Mouse (Mus musculus) midbrain, embryonic 11.5 days (tissue): Measurements from ENCODE around the gene Enpep. TPM values are rescaled to one million over a fixed set of nuclear protein-coding genes. Genes with fewer than 3 reads are reported as not detected.

ENCODE experiments used
- ATAC-seq: fragments of 200-750 bp; cut with Nextera tagmentation; 2 replicates; pipeline ENCODE4 v1.8.0; 2017; ENCODE audit warnings: moderate TSS enrichment, moderate library complexity; ENCODE audit not compliant: low FRiP score
- DNase-seq: peaks from one replicate; pipeline ENCODE4 v3.0.0; 2015; ENCODE audit warnings: low spot score; ENCODE audit errors: missing footprints
- H3K27ac ChIP-seq: fragments of 300-500 bp; sonication (generic); 2 replicates; pipeline ENCODE4 v1.5.1; 2014; ENCODE audit warnings: low read depth, low read length
- H3K27me3 ChIP-seq: fragments of 300-500 bp; sonication (generic); 2 replicates; pipeline ENCODE4 v1.6.1; 2014; ENCODE audit warnings: mild to moderate bottlenecking, low read length, moderate library complexity, mixed read lengths; ENCODE audit not compliant: control insufficient read depth, insufficient read depth
- H3K36me3 ChIP-seq: fragments of 300-500 bp; sonication (generic); 2 replicates; pipeline ENCODE4 v1.6.1; 2014; ENCODE audit warnings: mild to moderate bottlenecking, low read length, moderate library complexity, mixed read lengths; ENCODE audit not compliant: control insufficient read depth, insufficient read depth
- H3K4me1 ChIP-seq: fragments of 300-500 bp; sonication (generic); 2 replicates; pipeline ENCODE4 v1.6.1; 2014; ENCODE audit warnings: low read length; ENCODE audit not compliant: control insufficient read depth, insufficient read depth
- H3K4me2 ChIP-seq: fragments of 300-500 bp; sonication (generic); 2 replicates; pipeline ENCODE4 v1.6.1; 2014; ENCODE audit warnings: mild to moderate bottlenecking, moderate library complexity
- H3K4me3 ChIP-seq: fragments of 300-500 bp; sonication (generic); 2 replicates; pipeline ENCODE4 v1.5.1; 2014; ENCODE audit warnings: low read depth, low read length
- H3K9ac ChIP-seq: fragments of 300-500 bp; sonication (generic); 2 replicates; pipeline ENCODE4 v1.6.1; 2014; ENCODE audit warnings: low read length
- H3K9me3 ChIP-seq: fragments of 300-500 bp; sonication (generic); 2 replicates; pipeline ENCODE4 v1.6.1; 2016; ENCODE audit warnings: low read length; ENCODE audit not compliant: control insufficient read depth
- WGBS: fragments of 180-500 bp; shearing (Covaris S2); extraction: QIAGEN DNeasy Blood & Tissue Kit; methylation state at CpG from one replicate; pipeline ENCODE4 v1.1.7; 2014; 5-methylcytosine and 5-hydroxymethylcytosine counted together
- polyA plus RNA-seq: library from polyadenylated mRNA; unstranded; fragments of >200 nt; fragmentation: Nextera tagmentation; extraction: Ambion mirVana; gene quantifications from 2 replicates; pipeline ENCODE4 v1.2.1, GENCODE M21; 2014

Gene Enpep
- polyA plus RNA-seq, 1 experiment from 2014 or later: 0.15 TPM

DNA sequence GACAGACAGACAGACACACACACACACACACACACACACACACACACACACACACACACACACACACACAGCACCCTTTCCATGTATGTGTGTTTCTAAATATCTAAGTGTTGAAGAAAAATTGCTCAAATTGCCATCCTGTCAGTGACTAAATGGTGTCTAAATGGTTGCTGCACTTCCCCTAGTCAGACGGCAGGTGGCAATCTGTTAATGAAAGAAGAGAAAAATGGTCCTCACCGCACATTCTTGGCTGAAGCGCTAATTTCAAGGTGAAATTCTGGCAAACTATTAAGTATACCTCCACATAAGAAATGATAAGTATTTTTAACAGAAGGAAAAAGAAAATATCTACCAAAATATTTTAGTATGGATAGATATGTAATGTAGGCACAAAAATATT, 28.6 kb downstream of the Enpep start:
- Histone ChIP-seq H3K36me3 (no peaks in the 10 kb centered on the region), H3K9me3 (no peaks in the 10 kb centered on the region), H3K9ac (no peak overlapping the region), H3K27ac (no peak overlapping the region), H3K4me1 (no peaks in the 10 kb centered on the region), H3K27me3 (no peaks in the 10 kb centered on the region), H3K4me2 (no peak overlapping the region), H3K4me3 (no peak overlapping the region)
- no peak for ATAC-seq
- DNase-seq: no peak
- 17% methylated on average over 3 of the region's 3 CpGs for WGBS

DNA sequence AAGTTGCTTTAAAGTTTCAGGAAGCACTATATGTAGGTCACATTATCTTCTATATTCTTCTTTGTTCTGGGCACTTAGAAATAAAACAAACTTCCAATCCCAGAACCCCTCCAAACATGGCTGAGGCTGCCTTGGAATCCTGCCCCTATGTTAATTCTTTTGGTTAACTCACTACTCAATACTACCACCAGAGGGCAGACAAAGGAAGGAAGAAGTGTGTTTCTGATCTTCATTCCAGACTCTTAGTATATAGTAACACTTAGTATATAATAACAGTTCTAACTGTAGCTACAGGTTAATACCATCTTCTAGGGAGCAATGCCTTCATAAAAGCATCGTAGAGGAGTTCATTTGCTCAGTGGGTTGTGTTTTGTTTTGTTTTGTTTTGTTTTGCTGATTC, 32.6 kb downstream of the Enpep start:
- Histone ChIP-seq H3K4me2 (no peak overlapping the region), H3K27ac (no peak overlapping the region), H3K9ac (no peak overlapping the region), H3K9me3 (no peaks in the 10 kb centered on the region), H3K36me3 (no peaks in the 10 kb centered on the region), H3K27me3 (no peaks in the 10 kb centered on the region), H3K4me3 (no peak overlapping the region), H3K4me1 (peaks cover 2% of the 10 kb centered on the region; the same call in 1 of the 2 replicates)
- ATAC-seq (no peak), DNase-seq (peak; percentile 90)
- 66% methylated on average over 1 of the region's 1 CpGs for whole genome bisulfite sequencing

DNA sequence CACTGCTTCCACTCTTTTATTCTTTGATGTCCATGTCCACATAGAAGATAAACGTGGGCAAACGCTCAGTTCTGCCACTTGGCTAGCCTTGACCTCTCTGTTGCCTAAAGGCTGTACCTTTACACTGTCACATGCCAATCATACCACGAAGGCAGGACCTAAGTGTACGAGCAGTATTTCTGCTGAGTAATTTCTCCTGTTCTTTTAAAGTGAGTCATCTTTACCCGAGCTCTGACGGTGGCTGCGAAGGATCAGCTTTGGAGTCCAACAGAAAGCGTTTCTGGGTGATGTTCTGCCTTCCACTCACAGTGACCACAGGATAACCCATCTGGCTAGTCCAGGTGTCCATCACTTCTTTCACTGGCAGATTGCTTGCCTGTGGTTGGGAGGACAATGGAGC, 33.9 kb downstream of the Enpep start:
- DNase-seq (no peak), ATAC-seq (no peak)
- no peaks in the 10 kb centered on the region for H3K27me3 ChIP-seq
- H3K9ac ChIP-seq: no peak overlapping the region
- no peak overlapping the region for H3K4me3 ChIP-seq
- no peaks in the 10 kb centered on the region for H3K9me3 ChIP-seq
- 86% methylated on average over 8 of the region's 8 CpGs for WGBS
- no peak overlapping the region for H3K4me2 ChIP-seq
- no peak overlapping the region for H3K27ac ChIP-seq
- H3K36me3 ChIP-seq: no peaks in the 10 kb centered on the region
- peaks cover 2% of the 10 kb centered on the region; the same call in 1 of the 2 replicates for H3K4me1 ChIP-seq

DNA sequence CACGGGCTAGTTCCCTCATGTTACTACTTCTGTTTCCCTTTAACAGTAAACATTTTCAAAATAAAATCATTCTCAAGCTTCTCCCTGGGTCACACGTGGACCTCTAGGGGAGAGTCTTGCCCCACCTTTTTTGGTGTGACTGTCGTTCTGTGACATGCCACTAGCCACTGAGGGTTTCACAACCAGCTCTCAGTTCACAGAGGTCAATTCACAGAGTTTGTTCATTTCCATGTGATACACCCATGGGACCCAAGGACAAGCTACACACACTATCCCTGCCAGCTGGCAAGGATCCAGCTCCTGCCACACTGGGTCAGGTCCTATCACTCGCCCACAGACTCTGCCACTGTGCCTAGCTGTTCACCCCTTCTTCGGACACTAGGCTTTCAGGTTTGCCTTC, 35.5 kb downstream of the Enpep start:
- no peak for DNase-seq
- ATAC-seq: no peak
- 78% methylated on average over 5 of the region's 5 CpGs for WGBS
- Histone ChIP-seq H3K4me2 (no peak overlapping the region), H3K36me3 (no peaks in the 10 kb centered on the region), H3K27ac (no peak overlapping the region), H3K4me1 (peaks cover 2% of the 10 kb centered on the region; the same call in 1 of the 2 replicates), H3K9ac (no peak overlapping the region), H3K27me3 (no peaks in the 10 kb centered on the region), H3K9me3 (no peaks in the 10 kb centered on the region), H3K4me3 (no peak overlapping the region)

DNA sequence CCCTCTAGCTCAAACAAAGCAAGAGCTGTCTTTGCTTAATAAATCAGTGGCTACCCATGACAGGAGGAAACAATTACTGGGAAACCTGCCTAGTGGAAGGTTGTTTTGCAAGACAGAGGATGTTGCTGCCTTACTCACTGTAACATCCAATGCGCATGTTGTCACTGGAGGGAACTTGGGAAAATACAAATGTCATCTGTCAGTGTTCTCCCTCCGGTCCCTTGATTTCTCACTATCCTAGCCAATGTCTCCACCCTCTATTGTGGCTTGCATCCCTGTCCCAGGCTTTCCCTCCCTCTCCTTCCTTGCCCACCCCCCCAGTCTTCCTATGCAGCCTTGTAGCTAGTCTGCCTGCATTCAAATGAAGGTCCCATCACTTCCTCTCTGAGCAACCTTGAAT, 36.6 kb downstream of the Enpep start:
- 58% methylated on average over 2 of the region's 2 CpGs for WGBS
- Histone ChIP-seq H3K4me1 (peaks cover 2% of the 10 kb centered on the region; the same call in 1 of the 2 replicates), H3K4me3 (no peak overlapping the region), H3K27me3 (no peaks in the 10 kb centered on the region), H3K9me3 (no peaks in the 10 kb centered on the region), H3K4me2 (no peak overlapping the region), H3K9ac (no peak overlapping the region), H3K36me3 (no peaks in the 10 kb centered on the region), H3K27ac (no peak overlapping the region)
- DNase-seq (no peak), ATAC-seq (no peak)

DNA sequence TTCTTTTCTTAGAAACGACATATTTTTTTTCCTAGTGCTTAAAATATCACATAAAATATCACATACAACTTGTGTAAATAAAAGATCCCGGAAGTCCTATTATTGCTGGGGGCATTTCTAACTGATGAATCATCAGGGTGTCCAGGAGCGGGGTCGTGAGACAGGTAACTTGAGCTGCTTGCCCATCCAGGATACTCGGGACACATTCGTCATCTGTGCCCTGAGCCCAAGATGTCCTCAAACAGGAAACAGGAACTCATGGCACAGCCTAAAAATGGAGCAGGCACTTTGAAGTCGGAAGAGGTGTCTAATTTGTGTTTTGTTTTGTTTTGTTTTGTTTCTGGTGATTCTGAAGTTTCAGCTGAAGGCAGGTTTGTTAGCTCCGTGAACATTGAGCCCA, 43.0 kb downstream of the Enpep start:
- Histone ChIP-seq H3K36me3 (no peaks in the 10 kb centered on the region), H3K9ac (no peak overlapping the region), H3K4me3 (no peak overlapping the region), H3K9me3 (no peaks in the 10 kb centered on the region), H3K4me2 (no peak overlapping the region), H3K27me3 (no peaks in the 10 kb centered on the region), H3K27ac (no peak overlapping the region), H3K4me1 (no peaks in the 10 kb centered on the region)
- WGBS: 85% methylated on average over 8 of the region's 8 CpGs
- ATAC-seq (no peak), DNase-seq (no peak)

DNA sequence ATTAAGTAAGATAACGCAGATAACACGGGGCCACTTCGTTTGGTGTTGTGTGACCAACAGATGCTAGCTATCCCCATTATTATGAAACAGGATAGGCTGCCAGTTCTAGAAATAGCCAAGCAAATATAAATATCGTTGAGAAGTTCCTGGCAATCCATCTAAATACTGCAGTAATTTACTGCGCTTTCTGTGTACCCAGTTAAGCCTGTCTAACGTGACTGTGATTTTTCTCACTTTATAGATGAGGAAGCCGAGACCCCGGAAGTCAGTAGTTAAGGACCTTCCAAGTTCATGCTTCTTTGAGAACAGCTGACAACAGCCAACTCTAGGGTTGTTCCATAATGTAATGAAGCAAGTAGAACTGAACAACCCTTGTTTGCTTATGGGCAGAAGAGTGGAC, 45.4 kb downstream of the Enpep start:
- no peak overlapping the region for H3K4me2 ChIP-seq
- no peaks in the 10 kb centered on the region for H3K27me3 ChIP-seq
- H3K4me3 ChIP-seq: no peak overlapping the region
- no peaks in the 10 kb centered on the region for H3K9me3 ChIP-seq
- no peak overlapping the region for H3K9ac ChIP-seq
- H3K27ac ChIP-seq: no peak overlapping the region
- WGBS: 94% methylated on average over 8 of the region's 8 CpGs
- ATAC-seq (no peak), DNase-seq (no peak)
- H3K36me3 ChIP-seq: no peaks in the 10 kb centered on the region
- H3K4me1 ChIP-seq: no peaks in the 10 kb centered on the region

DNA sequence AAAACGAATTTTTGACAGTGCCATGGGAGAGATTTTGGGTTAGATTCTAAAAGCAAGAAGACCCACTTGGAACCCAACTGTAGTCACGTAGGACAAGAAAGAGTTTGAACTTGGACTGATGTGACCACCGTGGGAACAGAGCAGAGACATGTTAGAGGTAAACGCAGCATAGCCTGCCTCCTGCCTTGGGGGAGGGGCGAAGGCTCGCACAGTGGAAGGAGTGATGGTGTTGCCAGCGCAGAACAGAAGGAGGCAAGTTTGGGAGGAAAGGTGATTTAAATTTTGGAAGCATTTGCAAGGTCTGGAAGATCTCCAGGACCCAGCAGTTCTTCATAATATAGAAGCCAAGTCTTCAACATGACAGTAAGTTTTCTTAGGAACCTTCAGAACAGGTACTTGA, 46.1 kb downstream of the Enpep start:
- H3K9ac ChIP-seq: no peak overlapping the region
- no peaks in the 10 kb centered on the region for H3K4me1 ChIP-seq
- no peaks in the 10 kb centered on the region for H3K27me3 ChIP-seq
- H3K27ac ChIP-seq: no peak overlapping the region
- DNase-seq (no peak), ATAC-seq (no peak)
- H3K4me3 ChIP-seq: no peak overlapping the region
- H3K36me3 ChIP-seq: no peaks in the 10 kb centered on the region
- H3K9me3 ChIP-seq: no peaks in the 10 kb centered on the region
- no peak overlapping the region for H3K4me2 ChIP-seq
- 76% methylated on average over 7 of the region's 7 CpGs for WGBS

DNA sequence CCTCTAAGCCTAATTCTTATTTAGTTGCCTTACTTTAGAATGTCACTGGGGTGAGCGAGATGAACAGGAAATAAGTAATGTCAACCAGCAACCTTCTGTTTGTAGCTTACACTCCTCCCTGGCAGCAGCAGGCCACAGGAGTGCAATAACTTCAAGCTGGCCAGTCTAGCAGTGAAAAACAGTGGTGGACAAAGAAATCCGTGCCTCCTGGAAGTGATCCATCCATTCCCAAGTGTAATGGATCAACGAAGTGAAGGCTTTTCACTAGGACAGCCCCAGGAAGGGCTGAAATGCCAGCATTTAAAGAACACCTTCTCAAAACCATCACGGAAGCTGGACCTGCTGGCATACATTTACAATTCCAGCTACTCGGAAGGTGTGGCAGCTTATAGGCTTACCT, 48.2 kb downstream of the Enpep start:
- no peak for DNase-seq
- no peaks in the 10 kb centered on the region for H3K27me3 ChIP-seq
- 86% methylated on average over 5 of the region's 5 CpGs for WGBS

DNA sequence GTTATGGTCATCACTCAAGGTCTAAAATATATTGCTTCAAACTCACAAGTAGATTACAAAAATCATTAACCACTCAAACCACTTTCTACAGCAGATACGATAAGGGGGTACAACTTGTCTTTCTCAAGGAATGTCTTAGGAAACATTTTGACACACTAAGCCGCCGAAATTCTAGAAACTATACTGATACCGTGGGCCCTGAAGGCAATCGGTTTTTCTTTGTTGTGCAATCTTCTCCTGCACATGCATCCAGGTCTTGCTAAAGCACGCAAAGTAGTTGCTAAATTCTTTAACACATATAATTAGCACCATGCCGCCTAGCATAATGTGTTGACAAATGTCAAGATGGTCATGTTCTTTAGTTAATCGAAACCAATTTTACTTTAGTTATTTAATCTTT, 53.1 kb downstream of the Enpep start:
- Histone ChIP-seq H3K27ac (no peak overlapping the region), H3K27me3 (no peaks in the 10 kb centered on the region), H3K36me3 (no peaks in the 10 kb centered on the region), H3K9me3 (no peaks in the 10 kb centered on the region), H3K4me3 (no peak overlapping the region), H3K4me2 (no peak overlapping the region), H3K9ac (no peak overlapping the region), H3K4me1 (no peaks in the 10 kb centered on the region)
- DNase-seq: no peak
- no peak for ATAC-seq
- 90% methylated on average over 8 of the region's 8 CpGs for WGBS

More for the DNA sequence above, 48.2 kb downstream of the Enpep start:
- ATAC-seq: no peak
- H3K4me3 ChIP-seq: no peak overlapping the region
- H3K36me3 ChIP-seq: no peaks in the 10 kb centered on the region
- H3K27ac ChIP-seq: no peak overlapping the region
- no peaks in the 10 kb centered on the region for H3K4me1 ChIP-seq
- H3K4me2 ChIP-seq: no peak overlapping the region
- H3K9ac ChIP-seq: no peak overlapping the region
- H3K9me3 ChIP-seq: no peaks in the 10 kb centered on the region
